Mouse (Mus musculus): ENCODE data around the gene Olfr339.
"Not testable (repeated sequence)": the region's sequence is repeated elsewhere in the genome, so short reads cannot be mapped to it uniquely, and the experiment has no call there.

Gene Olfr339

DNA sequence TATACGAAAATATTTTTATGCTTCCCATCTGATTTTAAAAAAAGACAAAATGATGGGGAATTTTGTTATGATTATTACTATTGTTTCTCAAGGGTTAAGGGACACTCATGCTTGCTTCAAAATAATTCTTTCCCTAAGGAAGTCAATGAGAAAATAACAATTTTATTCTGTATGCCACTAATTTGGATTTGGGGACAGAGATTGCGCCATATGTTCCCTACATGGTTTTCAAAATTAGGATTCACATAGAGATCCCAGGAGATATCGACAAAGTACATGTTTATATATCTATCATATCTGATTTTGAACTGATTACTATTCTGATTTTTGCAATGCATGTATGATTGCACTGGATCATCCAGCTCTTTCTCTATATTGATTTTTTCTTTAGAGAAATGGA is at the start of gene Olfr339:
TSS of gene Olfr339 (plus strand) at position 301 of the 400 bp plus-strand sequence.
- Histone ChIP-seq H3K36me3 (ENCODE audit: control insufficient read depth, insufficient read depth, low read length, poor library complexity, severe bottlenecking) (no peaks in the 10 kb centered on the region), H3K27me3 (ENCODE audit: control insufficient read depth, insufficient read depth, low read length, poor library complexity, severe bottlenecking) (no peaks in the 10 kb centered on the region)
- DNase-seq (ENCODE audit: low read depth, low spot score): no peak

DNA sequence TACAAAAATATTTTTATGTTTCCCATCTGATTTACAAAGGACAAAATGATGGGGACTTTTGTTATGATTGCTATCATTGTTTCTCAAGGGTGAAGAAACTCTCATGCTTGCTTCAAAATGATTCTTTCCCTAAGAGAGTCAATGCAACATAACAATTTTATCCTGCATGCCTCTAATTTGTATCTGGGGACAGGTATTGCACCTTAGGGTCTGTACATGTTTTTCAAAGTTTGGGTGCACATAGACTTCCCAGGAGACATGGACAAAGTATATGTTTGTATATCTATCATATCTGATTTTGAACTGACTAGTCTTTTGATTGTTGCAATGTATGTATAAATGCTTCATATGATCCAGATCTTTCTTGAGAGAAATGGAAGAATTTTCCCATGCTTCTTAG is 45.5 kb upstream of the Olfr339 start, which contains the start of gene Olfr338:
TSS of gene Olfr338 (plus strand) at position 301 of the 400 bp plus-strand sequence.
- H3K36me3 ChIP-seq (ENCODE audit: control insufficient read depth, insufficient read depth, low read length, poor library complexity, severe bottlenecking): no peaks in the 10 kb centered on the region
- no peaks in the 10 kb centered on the region; the same call in 1 of the 2 replicates for H3K27me3 ChIP-seq (ENCODE audit: control insufficient read depth, insufficient read depth, low read length, poor library complexity, severe bottlenecking)
- no peak for DNase-seq (ENCODE audit: low read depth, low spot score)

DNA sequence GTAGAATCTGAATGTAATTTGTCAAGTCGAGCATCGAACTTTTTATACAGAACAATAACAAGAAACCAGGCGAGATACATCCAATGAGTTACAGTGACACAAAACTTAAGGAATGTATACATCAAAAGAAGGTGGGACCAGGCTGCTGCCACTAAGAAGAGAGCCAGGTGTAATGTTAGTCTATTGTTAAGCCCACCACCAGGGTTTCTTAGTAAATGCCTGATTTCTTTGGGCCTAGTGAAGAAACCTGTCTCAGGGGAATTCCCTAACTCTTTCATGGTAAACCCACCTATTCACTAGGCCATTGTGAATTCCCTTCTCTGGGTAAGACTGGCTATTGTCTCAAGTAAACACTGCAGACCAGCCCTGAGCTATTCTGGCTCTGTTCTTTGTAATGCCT is 3.6 kb upstream of the Olfr339 start:
- DNase-seq (ENCODE audit: low read depth, low spot score); H3K27me3 ChIP-seq (ENCODE audit: control insufficient read depth, insufficient read depth, low read length, poor library complexity, severe bottlenecking); H3K36me3 ChIP-seq (ENCODE audit: control insufficient read depth, insufficient read depth, low read length, poor library complexity, severe bottlenecking): not testable (repeated sequence)

DNA sequence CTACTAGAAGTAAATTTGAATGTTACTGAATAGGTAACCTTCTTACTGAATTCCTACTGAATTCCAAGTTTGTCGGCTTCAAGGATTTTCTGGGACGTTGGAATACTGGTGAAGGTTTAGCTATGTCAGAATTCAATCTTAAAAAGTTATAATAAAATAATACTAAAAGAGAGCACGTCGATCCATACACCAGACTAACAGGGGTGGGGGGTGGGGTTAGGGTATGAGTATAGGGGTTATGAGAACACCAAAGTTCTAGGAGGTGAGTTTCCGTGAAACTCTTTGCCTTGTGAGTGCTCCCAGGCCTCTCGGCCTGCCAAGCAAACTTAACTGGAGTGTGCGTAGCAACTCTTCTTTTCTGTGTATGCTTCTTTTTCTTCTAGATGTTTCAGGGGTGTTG is 3.2 kb upstream of the Olfr339 start:
- not testable (repeated sequence) for DNase-seq (ENCODE audit: low read depth, low spot score)

DNA sequence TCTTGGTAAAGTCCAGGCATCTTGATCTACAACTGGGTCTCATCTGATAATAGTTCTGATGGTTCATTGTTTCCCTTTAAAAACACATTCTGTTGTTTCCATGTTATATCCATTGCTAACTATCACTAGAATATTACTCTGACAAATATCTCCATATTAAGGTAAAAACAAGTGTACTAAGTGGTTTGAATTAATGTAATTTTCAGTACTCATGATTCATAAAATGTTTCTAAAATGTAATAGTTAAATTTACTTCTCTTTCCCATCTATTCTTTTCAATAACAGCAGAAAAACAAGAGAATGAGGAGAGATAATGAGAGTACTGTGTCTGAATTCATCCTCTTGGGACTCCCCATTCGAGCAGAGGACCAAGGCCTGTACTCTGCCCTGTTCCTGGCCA is 33.5 kb downstream of the Olfr339 start, which contains the start of gene Olfr340:
TSS of gene Olfr340 (plus strand) at position 301 of the 400 bp plus-strand sequence.
- no peaks in the 10 kb centered on the region for H3K27me3 ChIP-seq (ENCODE audit: control insufficient read depth, insufficient read depth, low read length, poor library complexity, severe bottlenecking)
- DNase-seq (ENCODE audit: low read depth, low spot score): no peak
- no peaks in the 10 kb centered on the region for H3K36me3 ChIP-seq (ENCODE audit: control insufficient read depth, insufficient read depth, low read length, poor library complexity, severe bottlenecking)

More for the DNA sequence above, 3.2 kb upstream of the Olfr339 start:
- H3K36me3 ChIP-seq (ENCODE audit: control insufficient read depth, insufficient read depth, low read length, poor library complexity, severe bottlenecking); H3K27me3 ChIP-seq (ENCODE audit: control insufficient read depth, insufficient read depth, low read length, poor library complexity, severe bottlenecking): not testable (repeated sequence)

DNA sequence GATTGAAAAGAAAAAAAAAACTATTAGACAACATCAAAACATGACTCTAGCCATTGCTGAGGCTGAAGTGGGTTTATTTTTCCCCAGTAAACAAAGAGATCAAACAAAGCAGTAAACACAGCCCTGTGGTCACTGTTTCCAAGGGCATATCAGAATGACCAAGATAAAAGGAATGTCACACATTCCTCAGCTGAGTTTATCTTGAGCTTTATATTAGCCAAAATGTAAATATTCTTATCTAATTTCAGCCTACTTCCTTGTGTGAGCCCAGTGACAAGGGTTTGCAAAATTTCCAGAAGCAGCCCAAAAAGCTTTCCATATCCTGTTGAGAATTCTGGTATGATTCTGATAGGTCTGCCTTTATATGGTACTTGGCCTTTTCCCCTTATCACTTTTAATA is 54.9 kb downstream of the Olfr339 start:
- no peaks in the 10 kb centered on the region for H3K36me3 ChIP-seq (ENCODE audit: control insufficient read depth, insufficient read depth, low read length, poor library complexity, severe bottlenecking)
- DNase-seq (ENCODE audit: low read depth, low spot score): no peak
- no peaks in the 10 kb centered on the region for H3K27me3 ChIP-seq (ENCODE audit: control insufficient read depth, insufficient read depth, low read length, poor library complexity, severe bottlenecking)
